Mouse (Mus musculus): Measurements from ENCODE around the gene Mef2c.

The Mef2c gene

DNA sequence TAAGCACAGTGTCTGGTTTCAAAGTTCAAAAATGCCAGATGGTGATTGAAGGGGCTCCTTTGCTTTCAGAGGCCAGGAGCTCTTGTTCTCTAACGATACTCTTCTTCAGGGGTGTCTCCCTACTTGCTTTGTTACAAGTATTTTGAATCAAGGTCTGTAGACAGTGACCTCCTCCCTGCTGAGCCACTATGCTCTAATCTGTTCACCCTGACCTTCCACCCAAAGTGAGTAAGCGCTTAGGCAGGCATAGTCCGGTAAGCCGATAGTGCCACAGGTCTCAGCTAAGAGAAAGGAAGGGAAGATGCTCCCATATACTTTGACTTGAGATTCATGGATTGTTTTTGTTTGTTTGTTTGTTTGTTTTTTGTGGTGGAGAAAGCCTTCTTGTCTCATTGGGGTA is 69.5 kb downstream of the Mef2c start:
- DNase-seq (ENCODE audit: low spot score) = no peak

DNA sequence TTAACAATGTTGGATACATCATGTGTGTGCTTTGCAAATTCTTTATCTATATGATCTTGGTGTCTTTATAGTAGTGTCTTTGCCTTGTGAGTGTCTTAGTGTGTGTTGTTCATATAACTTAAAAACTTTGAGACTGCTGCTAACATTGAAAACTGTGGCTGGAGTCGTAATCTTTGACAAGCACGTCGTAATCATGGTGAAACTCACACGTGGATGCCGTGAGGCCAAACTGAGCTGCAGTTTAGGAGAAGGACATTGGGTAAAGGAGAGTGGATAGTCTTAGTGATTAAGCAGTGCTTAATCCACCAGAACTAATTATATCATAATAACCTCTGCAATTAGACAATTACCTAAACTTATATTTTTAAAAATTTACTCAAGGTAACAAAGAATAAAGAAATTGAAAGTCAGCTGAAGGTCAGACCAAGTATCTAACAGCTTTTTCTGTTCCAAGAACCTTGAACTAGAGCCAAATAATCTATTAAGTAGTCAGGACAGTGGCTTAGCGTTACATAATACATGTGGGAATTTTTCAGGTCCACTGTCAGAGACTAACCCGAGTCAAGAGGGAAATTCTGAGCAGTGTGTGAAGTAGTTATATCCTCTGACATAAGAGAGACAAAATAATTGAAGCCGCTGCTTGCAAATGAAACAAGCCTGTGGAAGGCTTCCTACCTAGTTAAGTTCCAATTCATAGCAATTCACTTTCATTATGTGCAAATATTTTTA is 70.2 kb downstream of the Mef2c start:
- DNase-seq (ENCODE audit: low spot score) = no peak

- DNase-seq (ENCODE audit: low spot score) = no peak
Measured at GRCm38 (mm10) chr13:83574866-83575265, 71.0 kb downstream of the Mef2c start.

DNA sequence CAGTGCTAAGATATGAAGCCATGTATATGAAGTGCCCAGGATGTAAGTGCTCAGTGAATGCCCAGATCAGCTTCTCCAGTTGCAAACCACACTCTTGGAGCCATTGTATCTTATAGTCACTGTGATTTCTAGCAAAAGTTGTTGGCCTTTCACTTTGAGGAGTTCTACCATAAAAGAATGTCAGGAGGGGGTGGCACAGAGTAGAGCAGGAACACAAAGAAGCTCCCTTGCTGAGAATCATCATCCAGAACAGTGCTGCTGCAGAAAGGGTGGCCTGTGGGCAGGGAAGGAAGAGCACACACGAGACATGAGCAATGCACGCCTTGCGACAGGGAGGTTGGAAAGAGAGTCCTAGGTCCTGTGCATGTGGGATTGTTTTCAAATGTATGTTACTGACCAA is 75.6 kb downstream of the Mef2c start:
- DNase-seq (ENCODE audit: low spot score) = no peak

- no peak for DNase-seq (ENCODE audit: low spot score)
Measured at GRCm38 (mm10) chr13:83580856-83581255, 77.0 kb downstream of the Mef2c start.

- no peak for DNase-seq (ENCODE audit: low spot score)
Measured at GRCm38 (mm10) chr13:83582564-83582963, 78.7 kb downstream of the Mef2c start.

- no peak for DNase-seq (ENCODE audit: low spot score)
Measured at GRCm38 (mm10) chr13:83583881-83584280, 80.0 kb downstream of the Mef2c start.

DNA sequence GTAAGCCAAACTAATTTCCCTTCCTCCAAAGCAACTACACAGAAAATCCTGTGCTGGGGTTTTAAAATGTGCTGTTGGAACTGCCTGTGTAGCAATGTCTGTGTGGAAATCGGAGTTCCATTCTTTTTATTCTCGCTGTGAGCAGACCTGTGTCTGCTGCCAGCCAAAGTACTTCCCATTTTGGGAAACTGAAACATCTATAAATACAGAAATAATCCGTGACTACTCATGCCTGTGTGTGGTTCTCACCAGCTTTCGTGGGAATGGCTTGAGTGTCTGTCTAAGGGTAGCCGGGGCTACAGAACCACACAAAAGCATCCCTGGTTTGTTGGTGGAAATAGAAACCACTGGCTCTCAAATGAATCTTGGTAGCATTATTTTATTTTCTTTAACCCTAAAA is 81.5 kb downstream of the Mef2c start:
- no peak for DNase-seq (ENCODE audit: low spot score)

- DNase-seq (ENCODE audit: low spot score) = no peak
Measured at GRCm38 (mm10) chr13:83588186-83588585, 84.4 kb downstream of the Mef2c start.

DNA sequence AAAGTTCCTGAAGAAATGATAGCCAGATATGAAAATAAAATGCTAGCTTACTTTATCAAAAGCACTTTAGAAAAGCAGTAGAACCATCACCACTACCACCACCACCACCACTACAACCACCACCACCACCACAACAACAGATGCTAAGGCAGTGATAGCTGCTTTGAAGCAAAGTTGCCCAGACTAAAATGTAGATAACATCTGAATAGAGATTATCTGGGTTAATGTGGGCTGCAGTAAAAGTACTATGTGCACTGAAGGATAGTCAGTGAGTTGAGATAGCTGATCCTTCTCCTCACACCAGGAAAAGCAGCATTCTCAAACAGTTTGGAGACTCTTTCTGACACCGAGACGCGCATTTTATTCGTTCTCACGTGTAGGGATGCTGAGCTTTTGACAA is 87.1 kb downstream of the Mef2c start:
- no peak for DNase-seq (ENCODE audit: low spot score)

- no peak for DNase-seq (ENCODE audit: low spot score)
Measured at GRCm38 (mm10) chr13:83595429-83595828, 91.6 kb downstream of the Mef2c start.

GRCm38 (mm10) chr13:83596989-83597738 is 93.3 kb downstream of the Mef2c start:
- no peak for DNase-seq (ENCODE audit: low spot score)

DNA sequence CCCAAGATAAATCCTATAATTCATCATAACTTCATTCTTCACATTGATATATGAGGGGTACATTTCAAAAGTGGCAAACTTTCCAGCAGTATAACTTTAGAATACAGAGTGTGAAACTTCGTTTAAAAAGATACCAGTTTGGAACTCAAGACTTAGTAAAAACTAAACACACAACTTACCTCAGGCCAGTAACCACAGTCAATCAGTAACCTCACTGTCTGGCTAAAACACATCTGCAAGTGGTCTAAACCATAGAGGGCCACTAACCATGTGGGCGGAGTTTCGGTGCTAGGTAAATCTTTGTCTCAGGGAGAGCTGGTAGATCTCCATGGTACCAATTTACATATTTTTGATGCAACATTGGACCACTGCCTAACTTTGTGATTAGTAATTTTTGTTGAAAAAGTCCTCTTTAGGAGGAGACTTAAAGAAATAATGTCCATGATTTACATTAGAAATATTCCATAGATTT is 93.9 kb downstream of the Mef2c start:
- no peak for DNase-seq (ENCODE audit: low spot score)

- no peak for DNase-seq (ENCODE audit: low spot score)
Measured at GRCm38 (mm10) chr13:83600301-83600700, 96.5 kb downstream of the Mef2c start.

- no peak for DNase-seq (ENCODE audit: low spot score)
Measured at GRCm38 (mm10) chr13:83601741-83602140, 97.9 kb downstream of the Mef2c start.

DNA sequence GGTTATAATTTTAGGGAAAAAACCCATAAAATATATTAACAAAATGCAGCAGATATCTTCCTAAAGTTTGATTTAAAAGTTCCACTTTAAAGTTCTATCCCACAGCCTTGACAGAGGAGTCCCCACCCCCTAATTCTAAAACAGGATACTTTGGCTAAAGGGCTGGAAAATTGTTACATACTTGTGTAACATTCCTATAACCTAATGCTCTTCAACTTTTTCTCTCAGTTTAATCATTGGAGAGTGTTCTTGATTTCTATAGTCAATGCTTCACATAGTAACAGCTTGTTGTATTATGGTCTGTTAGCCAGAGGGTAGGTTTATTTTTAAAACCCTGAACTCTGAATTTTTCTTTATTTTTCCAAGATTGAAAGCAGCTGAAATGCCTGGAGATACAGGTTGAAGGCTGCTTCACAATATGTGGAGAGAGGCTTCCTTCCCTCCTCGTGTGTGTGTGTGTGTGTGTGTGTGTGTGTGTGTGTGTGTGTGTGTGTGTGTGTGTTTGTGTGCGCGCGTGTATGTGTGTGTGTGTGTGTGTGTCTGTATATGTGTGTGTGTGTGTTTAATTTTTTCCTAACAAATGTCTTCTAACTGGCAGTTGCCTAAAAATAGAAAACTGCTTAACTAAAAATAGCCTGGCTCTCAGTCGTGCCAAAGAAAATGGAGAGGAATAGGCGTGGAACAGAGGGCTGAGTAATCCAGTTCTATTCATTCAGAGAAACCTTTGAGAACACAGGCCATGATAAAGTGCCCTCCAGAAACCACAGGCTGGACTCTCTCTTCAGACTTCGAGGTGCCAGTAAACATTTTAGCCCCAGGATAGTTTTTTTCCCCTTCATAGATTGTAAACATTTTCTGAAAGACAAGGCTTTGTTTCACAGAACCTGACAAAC is 99.8 kb downstream of the Mef2c start:
- no peak for DNase-seq (ENCODE audit: low spot score)

- no peak for DNase-seq (ENCODE audit: low spot score)
Measured at GRCm38 (mm10) chr13:83604320-83604719, 100.5 kb downstream of the Mef2c start.

DNA sequence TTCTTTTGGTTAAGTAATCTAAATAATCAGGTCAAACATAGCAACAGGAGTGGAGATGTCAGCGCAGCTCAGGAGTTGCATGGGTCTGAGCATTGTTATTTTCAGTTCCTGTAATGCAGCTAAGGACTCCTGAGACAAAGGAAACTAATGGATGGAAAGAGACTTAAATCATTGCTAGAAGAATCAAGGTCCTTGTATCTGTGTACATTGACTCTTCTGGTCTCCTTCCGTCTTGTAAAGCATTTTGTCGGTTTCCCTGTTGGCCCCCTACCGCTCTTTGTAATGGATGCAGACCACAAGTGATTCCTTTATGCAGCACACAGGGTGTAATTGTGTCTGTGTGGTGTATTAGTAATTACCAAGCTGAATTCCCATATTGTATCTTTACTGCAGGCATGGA is 101.0 kb downstream of the Mef2c start:
- no peak for DNase-seq (ENCODE audit: low spot score)

DNA sequence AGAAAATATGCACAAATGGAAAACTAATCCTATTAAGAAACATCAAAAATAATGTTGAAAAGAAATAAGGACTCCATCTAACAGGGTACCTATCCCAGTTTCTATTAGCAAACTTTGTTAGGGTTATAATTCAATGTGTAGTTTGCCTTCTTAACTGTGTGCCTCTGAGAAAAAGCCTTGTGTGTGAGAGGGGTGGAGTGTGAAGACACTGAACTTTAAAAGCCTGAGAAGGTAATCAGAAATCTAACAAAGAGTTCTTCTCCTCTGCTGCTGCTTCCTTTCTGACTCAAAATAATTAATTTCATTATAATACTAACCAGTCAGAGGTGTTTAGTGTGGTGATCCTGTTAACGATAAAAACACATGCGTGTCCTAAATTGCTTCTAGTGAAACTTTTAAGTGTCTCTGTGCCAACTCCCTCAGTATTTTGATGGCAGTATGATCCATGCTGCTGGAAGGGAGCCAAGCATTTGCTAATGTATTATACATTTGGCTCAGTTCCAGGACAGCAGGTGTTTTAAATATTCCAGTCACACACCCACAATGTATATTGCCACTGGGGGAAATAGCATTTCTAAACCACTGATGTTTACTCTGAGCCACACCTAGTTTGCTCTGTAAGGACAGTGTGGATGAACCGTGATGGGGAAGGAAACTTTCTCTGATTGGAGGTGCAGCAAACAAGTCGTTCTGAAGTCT is 104.2 kb downstream of the Mef2c start:
- no peak for DNase-seq (ENCODE audit: low spot score)

- no peak for DNase-seq (ENCODE audit: low spot score)
Measured at GRCm38 (mm10) chr13:83608851-83609516, 105.2 kb downstream of the Mef2c start.

- DNase-seq (ENCODE audit: low spot score) = no peak
Measured at GRCm38 (mm10) chr13:83609517-83609878, 105.7 kb downstream of the Mef2c start.
